Mouse (Mus musculus) frontal cortex, postnatal 36 days (tissue): ENCODE measurements at regions not wholly inside any gene's neighbourhood (a gene's known extent, or its start where the extent isn't known, plus 50 kb on each side); places are given as distances from the start of the nearest gene placed in this dataset.
"Not testable (repeated sequence)": the region's sequence is repeated elsewhere in the genome, so short reads cannot be mapped to it uniquely, and the experiment has no call there.

ENCODE experiments used
- DNase-seq, 2 experiments: peaks; one replicate each; pipeline ENCODE4 v3.0.0; 2022; ENCODE audit warnings: low spot score in 2 of 2

- no peak for DNase-seq
These were observed 178.4 kb upstream of the Otx2 start for GRCm38 (mm10) chr14:48852061-48852460.

GRCm38 (mm10) chr14:48842861-48843260, 169.2 kb upstream of the Otx2 start:
- no peak for DNase-seq

GRCm38 (mm10) chr14:48841278-48841677, 167.7 kb upstream of the Otx2 start:
- DNase-seq, result no peak

GRCm38 (mm10) chr14:48837181-48837580, 163.6 kb upstream of the Otx2 start:
- DNase-seq, result no peak

GRCm38 (mm10) chr14:48836071-48836470, 162.5 kb upstream of the Otx2 start:
- no peak for DNase-seq

GRCm38 (mm10) chr14:48834416-48834815, 160.8 kb upstream of the Otx2 start:
- DNase-seq, result no peak

- DNase-seq, result no peak
These were observed 152.8 kb upstream of the Otx2 start for GRCm38 (mm10) chr14:48826421-48826820.

GRCm38 (mm10) chr14:48824375-48824774, 150.8 kb upstream of the Otx2 start:
- DNase-seq, result peak; percentile 8 to 44

- DNase-seq, result no peak
These were observed 142.3 kb upstream of the Otx2 start for GRCm38 (mm10) chr14:48815941-48816340.

- no peak for DNase-seq
These were observed 141.7 kb upstream of the Otx2 start for GRCm38 (mm10) chr14:48815231-48815728.

- no peak for DNase-seq
These were observed 139.3 kb upstream of the Otx2 start for GRCm38 (mm10) chr14:48812741-48813495.

GRCm38 (mm10) chr14:48804098-48804497, 130.5 kb upstream of the Otx2 start:
- DNase-seq, result no peak

- no peak for DNase-seq
These were observed 127.7 kb upstream of the Otx2 start for GRCm38 (mm10) chr14:48801283-48801682.

GRCm38 (mm10) chr14:48800857-48801256, 127.2 kb upstream of the Otx2 start:
- no peak for DNase-seq

GRCm38 (mm10) chr14:48800100-48800449, 126.5 kb upstream of the Otx2 start:
- no peak for DNase-seq

GRCm38 (mm10) chr14:48799442-48800099, 126.0 kb upstream of the Otx2 start:
- no peak for DNase-seq

GRCm38 (mm10) chr14:48791507-48791906, 117.9 kb upstream of the Otx2 start:
- no peak for DNase-seq

GRCm38 (mm10) chr14:48779327-48779726, 105.7 kb upstream of the Otx2 start:
- DNase-seq, result no peak

- no peak for DNase-seq
These were observed 97.2 kb upstream of the Otx2 start for GRCm38 (mm10) chr14:48770832-48771231.

- no peak for DNase-seq
These were observed 89.1 kb upstream of the Otx2 start for GRCm38 (mm10) chr14:48762691-48763090.

- DNase-seq, result no peak
These were observed 87.5 kb upstream of the Otx2 start for GRCm38 (mm10) chr14:48761002-48761648.

GRCm38 (mm10) chr14:48755096-48755495, 81.5 kb upstream of the Otx2 start:
- DNase-seq, result not testable (repeated sequence)
